Mouse (Mus musculus): ENCODE data around the gene Dnajc6. TPM values are rescaled to one million over a fixed set of nuclear protein-coding genes. Genes with fewer than 3 reads are reported as not detected.

Dnajc6 gene
- polyA plus RNA-seq, 2 experiments = 0.82 to 0.98 TPM

- ATAC-seq (ENCODE audit: low FRiP score, low read depth) (no peak), DNase-seq (ENCODE audit: low spot score) (no peak)
- H3K4me3 ChIP-seq (replicated peaks; ENCODE audit: low read length) = no peak overlapping the region
- no peak overlapping the region for H3K9ac ChIP-seq (ENCODE audit: low read depth, low read length, severe bottlenecking)
- H3K27ac ChIP-seq (replicated peaks; ENCODE audit: low read depth, low read length) = no peak overlapping the region
- H3K27me3 ChIP-seq (ENCODE audit: control insufficient read depth, insufficient read depth, low read length) = peaks cover 15% of the 10 kb centered on the region
- no peaks in the 10 kb centered on the region for H3K36me3 ChIP-seq (ENCODE audit: control insufficient read depth, insufficient read depth, low read length)
- WGBS = 74% methylated on average over 6 of the region's 6 CpGs
- H3K4me2 ChIP-seq (replicated peaks; ENCODE audit: low read depth, low read length, severe bottlenecking) = no peak overlapping the region
- no peak for TF ChIP-seq POLR2A (IDR thresholded peaks at IDR 0.05; ENCODE audit: borderline replicate concordance, extremely low read depth, insufficient read depth, insufficient read length)
- H3K4me1 ChIP-seq (ENCODE audit: control insufficient read depth, insufficient read depth, low read length) = peaks cover 7% of the 10 kb centered on the region
- H3K9me3 ChIP-seq (ENCODE audit: control insufficient read depth, low read length) = no peaks in the 10 kb centered on the region
Measured at GRCm38 (mm10) chr4:101491704-101492103, 4.7 kb upstream of the Dnajc6 start.

- Histone ChIP-seq H3K9ac (ENCODE audit: low read depth, low read length, severe bottlenecking) (no peak overlapping the region), H3K4me2 (replicated peaks; ENCODE audit: low read depth, low read length, severe bottlenecking) (no peak overlapping the region), H3K4me3 (replicated peaks; ENCODE audit: low read length) (no peak overlapping the region), H3K9me3 (ENCODE audit: control insufficient read depth, low read length) (no peaks in the 10 kb centered on the region), H3K27me3 (ENCODE audit: control insufficient read depth, insufficient read depth, low read length) (peaks cover 34% of the 10 kb centered on the region), H3K4me1 (ENCODE audit: control insufficient read depth, insufficient read depth, low read length) (peaks cover 13% of the 10 kb centered on the region), H3K27ac (replicated peaks; ENCODE audit: low read depth, low read length) (no peak overlapping the region), H3K36me3 (ENCODE audit: control insufficient read depth, insufficient read depth, low read length) (no peaks in the 10 kb centered on the region)
- TF ChIP-seq POLR2A (IDR thresholded peaks at IDR 0.05; ENCODE audit: borderline replicate concordance, extremely low read depth, insufficient read depth, insufficient read length) = no peak
- ATAC-seq (ENCODE audit: low FRiP score, low read depth) (no peak), DNase-seq (ENCODE audit: low spot score) (no peak)
Measured at GRCm38 (mm10) chr4:101493611-101494197, 2.7 kb upstream of the Dnajc6 start.

- no peak for TF ChIP-seq POLR2A (IDR thresholded peaks at IDR 0.05; ENCODE audit: borderline replicate concordance, extremely low read depth, insufficient read depth, insufficient read length)
- Histone ChIP-seq H3K9me3 (ENCODE audit: control insufficient read depth, low read length) (no peaks in the 10 kb centered on the region), H3K4me3 (replicated peaks; ENCODE audit: low read length) (peak overlapping the region; percentile 58), H3K9ac (ENCODE audit: low read depth, low read length, severe bottlenecking) (peak overlapping the region; percentile 51), H3K27me3 (ENCODE audit: control insufficient read depth, insufficient read depth, low read length) (peaks cover 34% of the 10 kb centered on the region), H3K36me3 (ENCODE audit: control insufficient read depth, insufficient read depth, low read length) (no peaks in the 10 kb centered on the region), H3K27ac (replicated peaks; ENCODE audit: low read depth, low read length) (no peak overlapping the region), H3K4me1 (ENCODE audit: control insufficient read depth, insufficient read depth, low read length) (peaks cover 13% of the 10 kb centered on the region), H3K4me2 (replicated peaks; ENCODE audit: low read depth, low read length, severe bottlenecking) (peak overlapping the region; percentile 99)
- 2% methylated on average over 25 of the region's 28 CpGs for WGBS
- DNase-seq (ENCODE audit: low spot score) (no peak), ATAC-seq (ENCODE audit: low FRiP score, low read depth) (no peak)
Measured at GRCm38 (mm10) chr4:101496188-101496533, 287 bp upstream of the Dnajc6 start.

- ATAC-seq (ENCODE audit: low FRiP score, low read depth) (no peak), DNase-seq (ENCODE audit: low spot score) (no peak)
- no peaks in the 10 kb centered on the region for H3K9me3 ChIP-seq (ENCODE audit: control insufficient read depth, low read length)
- no peak overlapping the region for H3K9ac ChIP-seq (ENCODE audit: low read depth, low read length, severe bottlenecking)
- TF ChIP-seq POLR2A (IDR thresholded peaks at IDR 0.05; ENCODE audit: borderline replicate concordance, extremely low read depth, insufficient read depth, insufficient read length) = no peak
- peaks cover 13% of the 10 kb centered on the region for H3K4me1 ChIP-seq (ENCODE audit: control insufficient read depth, insufficient read depth, low read length)
- no peaks in the 10 kb centered on the region for H3K36me3 ChIP-seq (ENCODE audit: control insufficient read depth, insufficient read depth, low read length)
- 5% methylated on average over 14 of the region's 14 CpGs for WGBS
- H3K27me3 ChIP-seq (ENCODE audit: control insufficient read depth, insufficient read depth, low read length) = peaks cover 34% of the 10 kb centered on the region
- no peak overlapping the region for H3K27ac ChIP-seq (replicated peaks; ENCODE audit: low read depth, low read length)
- H3K4me2 ChIP-seq (replicated peaks; ENCODE audit: low read depth, low read length, severe bottlenecking) = peak overlapping the region; percentile 99
- H3K4me3 ChIP-seq (replicated peaks; ENCODE audit: low read length) = peak overlapping the region; percentile 58
Measured at GRCm38 (mm10) chr4:101497336-101497735, 888 bp downstream of the Dnajc6 start.

GRCm38 (mm10) chr4:101504470-101505007, 8.1 kb downstream of the Dnajc6 start:
- H3K4me2 ChIP-seq (replicated peaks; ENCODE audit: low read depth, low read length, severe bottlenecking) = no peak overlapping the region
- WGBS = 71% methylated on average over 7 of the region's 7 CpGs
- peaks cover 11% of the 10 kb centered on the region; the same call in 1 of the 2 replicates for H3K27me3 ChIP-seq (ENCODE audit: control insufficient read depth, insufficient read depth, low read length)
- peaks cover 12% of the 10 kb centered on the region for H3K4me1 ChIP-seq (ENCODE audit: control insufficient read depth, insufficient read depth, low read length)
- DNase-seq (ENCODE audit: low spot score) (no peak), ATAC-seq (ENCODE audit: low FRiP score, low read depth) (no peak)
- no peaks in the 10 kb centered on the region for H3K9me3 ChIP-seq (ENCODE audit: control insufficient read depth, low read length)
- TF ChIP-seq POLR2A (IDR thresholded peaks at IDR 0.05; ENCODE audit: borderline replicate concordance, extremely low read depth, insufficient read depth, insufficient read length) = no peak
- H3K27ac ChIP-seq (replicated peaks; ENCODE audit: low read depth, low read length) = no peak overlapping the region
- no peaks in the 10 kb centered on the region for H3K36me3 ChIP-seq (ENCODE audit: control insufficient read depth, insufficient read depth, low read length)
- no peak overlapping the region for H3K9ac ChIP-seq (ENCODE audit: low read depth, low read length, severe bottlenecking)
- H3K4me3 ChIP-seq (replicated peaks; ENCODE audit: low read length) = no peak overlapping the region
